Mouse (Mus musculus) olfactory bulb, adult 2 months (tissue): ENCODE measurements around the gene Sbno2. TPM values are rescaled to one million over a fixed set of nuclear protein-coding genes. Genes with fewer than 3 reads are reported as not detected.

Experiments used
- H3K27ac ChIP-seq: fragments of 200-500 bp; 2 replicates; pipeline ENCODE4 v1.5.1; 2012; ENCODE audit warnings: low read depth, low read length; ENCODE audit not compliant: insufficient read depth
- H3K4me1 ChIP-seq: fragments of 200-500 bp; 2 replicates; pipeline ENCODE4 v1.6.1; 2012; ENCODE audit warnings: low read length; ENCODE audit not compliant: control insufficient read depth, insufficient read depth
- H3K4me3 ChIP-seq: fragments of 200-500 bp; 2 replicates; pipeline ENCODE4 v1.5.1; 2012; ENCODE audit warnings: mild to moderate bottlenecking, low read depth, low read length, moderate library complexity; ENCODE audit not compliant: insufficient read depth
- CTCF ChIP-seq: fragments of 200-500 bp; IDR thresholded peaks from 2 replicates; pipeline ENCODE4 v1.5.1; 2012; ENCODE audit warnings: low read depth, mild to moderate bottlenecking, low read length, moderate library complexity; ENCODE audit not compliant: insufficient read depth
- POLR2A ChIP-seq: fragments of 200-500 bp; IDR thresholded peaks from 2 replicates; pipeline ENCODE4 v1.6.1; 2012; ENCODE audit warnings: mild to moderate bottlenecking, low read depth, low read length, moderate library complexity; ENCODE audit not compliant: insufficient read depth
- WGBS: fragments of 180-500 bp; shearing (Covaris S2); methylation state at CpG from one replicate; pipeline ENCODE4 v1.1.7; 2018; 5-methylcytosine and 5-hydroxymethylcytosine counted together
- polyA plus RNA-seq: library from polyadenylated mRNA; stranded (reverse); fragments of >200 nt; gene quantifications from 2 replicates; pipeline ENCODE4 v1.2.4, GENCODE M21; 2012; ENCODE audit warnings: low replicate concordance; ENCODE audit not compliant: missing spikeins, insufficient read depth, insufficient read length

Sbno2 gene
- polyA plus RNA-seq, 1 experiment, result not detected

DNA sequence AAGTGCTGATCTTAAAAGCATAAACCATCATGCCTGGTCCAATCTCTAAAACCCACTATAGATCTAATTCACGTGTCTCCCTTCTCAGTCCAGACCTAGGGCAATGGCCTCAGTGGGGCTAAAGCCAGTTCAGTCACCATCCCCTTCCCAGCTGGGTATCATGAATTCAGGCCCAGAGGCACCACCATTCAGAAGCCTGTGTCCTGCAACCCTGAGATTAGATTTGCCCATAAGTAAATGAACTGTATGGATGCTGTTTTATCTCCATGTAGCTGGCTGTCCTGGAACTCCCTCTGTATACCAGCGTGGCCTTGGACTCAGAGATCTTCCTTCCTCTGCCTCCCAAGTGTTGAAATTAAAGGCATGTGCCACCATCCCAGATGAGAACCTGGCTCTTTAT lies 2.3 kb downstream of the Sbno2 start:
- 86% methylated on average over 2 of the region's 2 CpGs for WGBS
- TF ChIP-seq CTCF (no peak), POLR2A (no peak)
- peaks cover 19% of the 10 kb centered on the region for H3K4me1 ChIP-seq
- no peak overlapping the region for H3K4me3 ChIP-seq
- peak overlapping the region; percentile 47; the same call in 1 of the 2 replicates for H3K27ac ChIP-seq

DNA sequence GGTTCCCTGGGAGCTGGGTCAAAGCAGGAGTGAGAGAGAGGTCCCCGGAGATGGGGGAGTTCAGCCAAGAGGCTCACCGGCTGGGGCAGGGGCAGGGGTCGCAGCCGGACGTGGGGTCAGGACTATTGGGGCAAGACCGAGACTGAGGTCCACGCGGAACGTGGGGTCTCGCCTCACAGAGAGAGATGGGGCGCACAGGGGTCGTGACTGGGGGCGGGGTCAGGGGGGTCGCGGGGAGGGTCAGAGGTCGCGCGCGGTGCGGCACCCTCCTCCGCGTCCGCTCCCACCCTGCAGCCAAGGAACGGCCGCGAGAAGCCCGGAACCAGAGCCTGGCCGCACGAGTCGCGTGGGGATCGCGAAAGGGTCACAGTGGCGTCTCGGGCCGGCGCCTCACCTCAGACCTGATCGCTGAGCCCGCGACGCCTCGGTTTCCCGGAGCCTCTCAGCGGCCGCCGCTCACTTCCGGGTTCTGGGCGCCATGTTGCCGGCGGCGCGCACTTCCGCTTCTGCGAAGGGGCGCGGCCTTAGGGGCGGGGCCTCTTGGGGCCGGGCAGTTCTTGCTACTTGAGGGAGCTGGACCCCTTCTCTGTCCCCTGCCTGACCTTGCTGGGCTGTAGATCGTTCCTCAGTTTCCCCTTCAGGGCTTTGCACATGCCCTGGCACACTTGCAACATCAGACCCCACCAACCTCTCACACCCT lies 3.0 kb downstream of the Sbno2 start:
- Histone ChIP-seq H3K4me3 (peak overlapping the region; percentile 73), H3K4me1 (peaks cover 22% of the 10 kb centered on the region), H3K27ac (peak overlapping the region; percentile 47; the same call in 1 of the 2 replicates)
- TF ChIP-seq CTCF (no peak), POLR2A (peak; percentile 83)
- under 1% methylated on average over 58 of the region's 59 CpGs for WGBS

DNA sequence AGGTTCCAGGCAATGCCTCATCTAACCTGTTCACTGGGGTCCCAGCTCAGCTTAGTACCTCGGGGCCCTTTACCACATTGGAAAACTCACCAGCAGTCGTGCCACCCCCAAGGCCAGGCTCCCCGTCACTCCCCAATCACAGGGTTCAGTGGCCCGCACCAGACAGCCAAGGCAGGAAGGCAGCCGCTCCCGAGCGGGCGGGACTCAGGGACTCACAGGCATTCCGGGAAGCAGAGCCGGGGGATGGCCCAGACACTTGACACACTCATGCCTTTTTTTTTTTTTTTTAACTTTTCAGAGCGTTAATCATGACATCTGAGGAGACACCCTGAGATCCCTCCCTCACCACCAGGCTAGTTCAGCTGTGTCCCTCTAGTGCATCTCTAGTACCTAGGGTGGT lies 4.4 kb downstream of the Sbno2 start:
- H3K4me1 ChIP-seq, result peaks cover 23% of the 10 kb centered on the region
- WGBS, result 65% methylated on average over 11 of the region's 11 CpGs
- H3K27ac ChIP-seq, result no peak overlapping the region
- no peak for TF ChIP-seq CTCF
- TF ChIP-seq POLR2A, result no peak
- H3K4me3 ChIP-seq, result no peak overlapping the region

DNA sequence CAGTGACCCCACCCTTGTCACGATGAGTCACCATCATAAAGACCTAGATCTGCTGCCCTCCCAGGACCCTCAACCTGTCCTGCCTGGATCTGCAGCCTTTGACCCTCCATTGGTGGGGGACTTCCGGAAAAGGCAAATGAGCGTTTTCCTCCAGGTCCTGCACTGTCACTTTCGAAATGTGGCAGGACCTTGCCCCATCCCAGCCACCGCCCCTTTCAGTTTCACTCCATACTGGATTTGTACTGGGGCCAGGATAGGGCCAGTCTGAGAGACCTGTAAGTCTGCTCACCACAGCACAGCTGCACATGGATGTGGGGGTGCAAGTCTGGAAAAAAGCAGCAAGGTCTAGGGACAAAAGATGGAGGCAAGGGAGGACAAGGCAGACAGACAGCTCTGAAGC lies 6.7 kb downstream of the Sbno2 start:
- Histone ChIP-seq H3K27ac (no peak overlapping the region), H3K4me3 (no peak overlapping the region), H3K4me1 (peaks cover 30% of the 10 kb centered on the region)
- WGBS, result 93% methylated on average over 5 of the region's 5 CpGs
- TF ChIP-seq POLR2A, result no peak

DNA sequence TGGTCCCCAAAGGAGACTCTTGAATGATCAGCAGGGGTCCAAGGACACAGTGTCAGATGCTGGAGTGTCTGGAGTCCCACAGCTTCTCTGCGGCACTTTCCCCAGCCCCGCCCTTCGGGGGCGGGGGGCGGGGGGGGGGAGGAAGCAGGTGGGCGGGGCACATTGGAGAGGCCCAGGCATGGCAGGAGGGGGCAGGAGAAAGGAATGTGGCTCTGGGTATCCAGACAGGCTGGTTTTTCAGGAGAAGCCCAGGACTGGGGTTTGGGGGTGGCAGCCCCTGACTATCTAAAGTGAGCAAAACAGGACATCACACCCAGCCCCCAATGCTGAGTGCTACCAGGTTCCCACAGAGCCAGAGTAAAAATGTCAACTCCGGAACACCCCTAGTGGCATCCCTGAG lies 8.1 kb downstream of the Sbno2 start:
- H3K27ac ChIP-seq, result no peak overlapping the region
- peaks cover 32% of the 10 kb centered on the region for H3K4me1 ChIP-seq
- TF ChIP-seq POLR2A, result no peak
- no peak for TF ChIP-seq CTCF
- no peak overlapping the region for H3K4me3 ChIP-seq
- WGBS, result 24% methylated on average over 4 of the region's 7 CpGs

DNA sequence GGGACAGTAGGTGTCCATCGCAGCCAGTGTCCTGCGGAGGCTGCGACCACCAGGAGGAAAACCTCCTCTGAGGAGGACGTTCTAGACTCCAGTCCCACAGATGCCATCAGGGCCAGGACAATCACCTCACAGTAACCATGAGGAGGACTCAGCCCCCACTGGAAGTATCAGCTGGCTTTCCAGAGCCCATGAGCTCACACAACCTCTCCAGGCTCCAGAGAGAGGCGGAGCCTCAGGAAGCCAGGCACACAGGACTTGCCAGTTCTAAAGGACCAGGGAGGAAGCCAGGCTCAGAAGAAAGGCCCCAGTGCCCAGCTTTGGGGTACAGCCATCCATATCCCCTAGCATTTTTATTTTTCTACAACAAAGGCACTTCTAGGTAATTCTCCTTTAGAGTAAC lies 9.8 kb downstream of the Sbno2 start:
- TF ChIP-seq CTCF (no peak), POLR2A (no peak)
- Histone ChIP-seq H3K4me1 (peaks cover 20% of the 10 kb centered on the region), H3K27ac (no peak overlapping the region), H3K4me3 (no peak overlapping the region)
- 82% methylated on average over 5 of the region's 5 CpGs for WGBS

DNA sequence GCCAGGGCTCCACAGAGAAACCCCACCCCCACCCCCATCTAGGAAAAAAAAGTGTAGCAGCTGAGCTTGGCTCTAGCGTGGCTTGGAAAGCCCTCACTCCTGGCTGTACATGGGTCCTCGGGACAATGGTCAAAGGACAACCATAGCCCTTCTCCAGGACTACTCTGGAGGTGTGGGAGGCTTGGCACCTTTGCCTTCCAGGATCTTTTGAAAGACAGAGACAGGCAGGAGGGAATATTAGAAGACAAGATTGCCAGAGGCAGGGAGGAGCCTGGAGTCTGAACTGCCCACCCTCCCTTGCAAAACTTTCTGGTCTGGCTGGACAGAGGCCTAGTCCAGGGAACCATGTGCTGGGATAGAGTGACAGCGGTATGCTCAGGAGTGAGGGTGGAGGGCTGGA lies 10.7 kb downstream of the Sbno2 start:
- 62% methylated on average over 3 of the region's 3 CpGs for WGBS
- no peak overlapping the region for H3K27ac ChIP-seq
- TF ChIP-seq POLR2A, result no peak
- TF ChIP-seq CTCF, result no peak
- peaks cover 16% of the 10 kb centered on the region for H3K4me1 ChIP-seq
- no peak overlapping the region for H3K4me3 ChIP-seq

DNA sequence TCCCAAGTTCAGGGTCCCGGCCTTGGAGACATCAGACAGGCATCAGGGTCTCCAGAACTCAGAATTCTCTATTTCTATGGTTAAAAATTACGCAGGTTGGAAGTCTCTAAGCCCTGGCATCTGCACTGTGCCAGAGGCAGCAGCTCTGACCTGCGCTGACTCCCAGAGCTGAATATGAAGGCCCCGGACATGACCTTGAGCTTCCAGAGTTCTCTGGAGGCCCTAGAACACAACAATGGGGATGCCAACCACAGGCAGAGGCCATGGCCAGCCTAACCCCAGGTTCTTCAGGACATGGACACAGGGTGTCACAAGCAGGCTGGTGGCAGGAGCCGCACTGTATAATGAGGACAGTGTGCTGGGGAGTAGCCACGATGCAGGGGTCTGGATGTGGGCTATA lies 11.3 kb downstream of the Sbno2 start:
- WGBS, result 93% methylated on average over 6 of the region's 6 CpGs
- Histone ChIP-seq H3K4me1 (peaks cover 16% of the 10 kb centered on the region), H3K4me3 (no peak overlapping the region), H3K27ac (no peak overlapping the region)
- TF ChIP-seq POLR2A, result no peak
- no peak for TF ChIP-seq CTCF

DNA sequence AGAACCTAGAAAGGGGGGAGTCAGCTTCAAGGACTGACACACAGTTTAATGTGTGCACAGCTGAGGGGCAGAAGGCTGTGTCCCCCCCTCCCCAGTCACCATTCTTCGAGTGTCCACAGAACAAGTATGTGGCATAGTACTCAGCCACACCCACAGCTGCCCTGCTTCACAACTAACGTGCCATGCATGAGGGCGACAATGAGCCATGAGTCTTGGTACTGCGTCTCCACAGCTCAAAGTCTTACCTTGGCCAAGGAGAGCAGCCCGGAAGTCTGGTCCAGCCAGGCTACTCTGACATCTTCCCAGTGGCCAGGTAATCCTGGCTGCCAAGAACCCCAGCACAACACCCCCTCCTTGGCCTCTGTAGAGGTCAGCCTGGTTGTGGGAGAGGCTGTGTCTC lies 12.7 kb downstream of the Sbno2 start:
- Histone ChIP-seq H3K4me1 (peaks cover 15% of the 10 kb centered on the region), H3K4me3 (no peak overlapping the region), H3K27ac (no peak overlapping the region)
- 76% methylated on average over 5 of the region's 5 CpGs for WGBS
- no peak for TF ChIP-seq POLR2A
- TF ChIP-seq CTCF, result no peak
